Mouse (Mus musculus) regulatory T cell (primary cell): ENCODE measurements around the gene Phyh.
"Not testable (repeated sequence)": the region's sequence is repeated elsewhere in the genome, so short reads cannot be mapped to it uniquely, and the experiment has no call there.

Experiments
- in situ Hi-C: fragments of 300-600 bp; cut with MboI, MseI; formaldehyde crosslinking; loops from one replicate; pipeline ENCODE4 v1.15.1; 2025; ENCODE audit warnings: high pct_unique_total_duplicates

Gene Phyh

GRCm38 (mm10) chr2:4913949-4914348 lies 4.9 kb upstream of the Phyh start:
- in situ Hi-C loops: loop anchor here (25.0 kb wide), 2 partner anchors 898 to 1448 kb away; no protein-coding TSS in a partner anchor

- in situ Hi-C loops: loop anchor here (25.0 kb wide), 2 partner anchors 896 to 1446 kb away; no protein-coding TSS in a partner anchor
Measured at GRCm38 (mm10) chr2:4916037-4916436, 2.8 kb upstream of the Phyh start.

GRCm38 (mm10) chr2:4917326-4918021 lies 1.3 kb upstream of the Phyh start:
- in situ Hi-C loops: loop anchor here (25.0 kb wide), 2 partner anchors 895 to 1445 kb away; no protein-coding TSS in a partner anchor

GRCm38 (mm10) chr2:4921019-4921418 lies 2.2 kb downstream of the Phyh start:
- in situ Hi-C loops: loop anchor here (5.0 to 25.0 kb wide), 3 partner anchors 66 to 1441 kb away; no protein-coding TSS in a partner anchor

- in situ Hi-C loops: loop anchor here (5.0 to 25.0 kb wide), 3 partner anchors 65 to 1440 kb away; no protein-coding TSS in a partner anchor
Measured at GRCm38 (mm10) chr2:4922476-4923164, 3.8 kb downstream of the Phyh start.

- in situ Hi-C loops: no loop called here
Measured at GRCm38 (mm10) chr2:4927391-4927790, 8.6 kb downstream of the Phyh start.

- in situ Hi-C loops: no loop called here
Measured at GRCm38 (mm10) chr2:4929230-4929629, 10.4 kb downstream of the Phyh start.

- in situ Hi-C loops: no loop called here
Measured at GRCm38 (mm10) chr2:4934516-4934915, 15.7 kb downstream of the Phyh start.

- in situ Hi-C loops: no loop called here
Measured at GRCm38 (mm10) chr2:4937931-4938330, 19.1 kb downstream of the Phyh start.

GRCm38 (mm10) chr2:4940861-4941260 lies 22.0 kb downstream of the Phyh start:
- in situ Hi-C loops: no loop called here

- in situ Hi-C loops: not testable (repeated sequence)
Measured at GRCm38 (mm10) chr2:4949691-4950090, 30.9 kb downstream of the Phyh start.

GRCm38 (mm10) chr2:4950986-4951385 lies 32.2 kb downstream of the Phyh start:
- in situ Hi-C loops: no loop called here

GRCm38 (mm10) chr2:4954216-4954760 lies 35.5 kb downstream of the Phyh start:
- in situ Hi-C loops: no loop called here

GRCm38 (mm10) chr2:4958039-4958438 lies 39.2 kb downstream of the Phyh start:
- in situ Hi-C loops: no loop called here

- in situ Hi-C loops: no loop called here
Measured at GRCm38 (mm10) chr2:4967806-4968205, 49.0 kb downstream of the Phyh start.

GRCm38 (mm10) chr2:4969083-4969482 lies 50.3 kb downstream of the Phyh start:
- in situ Hi-C loops: no loop called here

GRCm38 (mm10) chr2:4975807-4976206 lies 57.0 kb downstream of the Phyh start, which contains the start of gene Ucma:
Gene Ucma, plus strand, starts transcription at chr2:4976122.
- in situ Hi-C loops: no loop called here

- in situ Hi-C loops: no loop called here
Measured at GRCm38 (mm10) chr2:4978091-4978490, 59.3 kb downstream of the Phyh start.

GRCm38 (mm10) chr2:4983987-4984386 lies 65.2 kb downstream of the Phyh start:
- in situ Hi-C loops: no loop called here

GRCm38 (mm10) chr2:4985000-4985399 lies 66.2 kb downstream of the Phyh start:
- in situ Hi-C loops: loop anchor here (5.0 kb wide), 2 partner anchors 63 to 93 kb away; no protein-coding TSS in a partner anchor

GRCm38 (mm10) chr2:4986798-4987197 lies 68.0 kb downstream of the Phyh start:
- in situ Hi-C loops: loop anchor here (5.0 kb wide), 2 partner anchors 64 to 94 kb away; no protein-coding TSS in a partner anchor
